Mouse (Mus musculus): ENCODE data around the gene Klk4. TPM values are rescaled to one million over a fixed set of nuclear protein-coding genes. Genes with fewer than 3 reads are reported as not detected.

Gene Klk4
- polyA plus RNA-seq (2012; fragmentation: generic; extraction: Trizol): not detected

GRCm38 (mm10) chr7:43880912-43881311 is at the start of gene Klk4:
Gene Klk4 (plus strand): TSS chr7:43881160.

GRCm38 (mm10) chr7:43841701-43842100 is 39.3 kb upstream of the Klk4 start, which contains the start of gene Klk5:
Gene Klk5 (plus strand): TSS chr7:43841971.

GRCm38 (mm10) chr7:43933440-43933839 is 52.5 kb downstream of the Klk4 start, which contains the start of gene Klk15:
Gene Klk15 (plus strand): TSS chr7:43933740.

Other genes starting within 250 kb of the Klk4 start
- not detected for gene Ceacam18, start 246.5 kb upstream of the Klk4 start, polyA plus RNA-seq (2012; fragmentation: generic; extraction: Trizol)
- not detected for gene Siglece, start 221.0 kb upstream of the Klk4 start, polyA plus RNA-seq (2012; fragmentation: generic; extraction: Trizol)
- 10 to 100 TPM in 1 of 2 experiments, 1 to 10 TPM in 1; 6.7 to 11.8 TPM for gene Ctu1, start 209.1 kb upstream of the Klk4 start, polyA plus RNA-seq (2012; fragmentation: generic; extraction: Trizol)
- gene Klk14, start 190.7 kb upstream of the Klk4 start, polyA plus RNA-seq (2012; fragmentation: generic; extraction: Trizol): under 1 TPM; 0.05 to 0.08 TPM
- not detected for gene Klk13, start 168.6 kb upstream of the Klk4 start, polyA plus RNA-seq (2012; fragmentation: generic; extraction: Trizol)
- gene Klk12, start 112.3 kb upstream of the Klk4 start, polyA plus RNA-seq (2012; fragmentation: generic; extraction: Trizol): not detected
- gene Klk11, start 106.6 kb upstream of the Klk4 start, polyA plus RNA-seq (2012; fragmentation: generic; extraction: Trizol): not detected
- gene Klk10, start 100.1 kb upstream of the Klk4 start, polyA plus RNA-seq (2012; fragmentation: generic; extraction: Trizol): 1 to 10 TPM in 1 of 2 experiments, under 1 TPM in 1; 0.12 to 2.5 TPM
- under 1 TPM in 1 of 2 experiments, not detected in 1; 0.08 TPM for gene Klk9, start 89.3 kb upstream of the Klk4 start, polyA plus RNA-seq (2012; fragmentation: generic; extraction: Trizol)
- under 1 TPM; 0.11 to 0.25 TPM for gene Klk8, start 83.6 kb upstream of the Klk4 start, polyA plus RNA-seq (2012; fragmentation: generic; extraction: Trizol)
- not detected for gene Klk7, start 69.9 kb upstream of the Klk4 start, polyA plus RNA-seq (2012; fragmentation: generic; extraction: Trizol)
- under 1 TPM in 1 of 2 experiments, not detected in 1; 0.12 TPM for gene Klk6, start 56.7 kb upstream of the Klk4 start, polyA plus RNA-seq (2012; fragmentation: generic; extraction: Trizol)
- not detected for gene Klk5, start 39.2 kb upstream of the Klk4 start, polyA plus RNA-seq (2012; fragmentation: generic; extraction: Trizol)
- not detected for gene Klk15, start 52.6 kb downstream of the Klk4 start, polyA plus RNA-seq (2012; fragmentation: generic; extraction: Trizol)
- gene Klk1b8, start 69.5 kb downstream of the Klk4 start, polyA plus RNA-seq (2012; fragmentation: generic; extraction: Trizol): not detected
- not detected for gene Klk1b1, start 85.6 kb downstream of the Klk4 start, polyA plus RNA-seq (2012; fragmentation: generic; extraction: Trizol)
- not detected for gene Klk1b9, start 94.9 kb downstream of the Klk4 start, polyA plus RNA-seq (2012; fragmentation: generic; extraction: Trizol)
- gene Klk1b11, start 114.7 kb downstream of the Klk4 start, polyA plus RNA-seq (2012; fragmentation: generic; extraction: Trizol): not detected
- not detected for gene Klk1b26, start 131.0 kb downstream of the Klk4 start, polyA plus RNA-seq (2012; fragmentation: generic; extraction: Trizol)
- not detected for gene Klk1b27, start 171.1 kb downstream of the Klk4 start, polyA plus RNA-seq (2012; fragmentation: generic; extraction: Trizol)
- gene Klk1b21, start 221.2 kb downstream of the Klk4 start, polyA plus RNA-seq (2012; fragmentation: generic; extraction: Trizol): not detected
- gene Klk1b22, start 231.5 kb downstream of the Klk4 start, polyA plus RNA-seq (2012; fragmentation: generic; extraction: Trizol): under 1 TPM in 1 of 2 experiments, not detected in 1; 0.44 TPM

All from C3H10T1/2 (cell line).